Mouse (Mus musculus) olfactory bulb, adult 2 months (tissue): Measurements from ENCODE around the gene Egln2. TPM values are rescaled to one million over a fixed set of nuclear protein-coding genes. Genes with fewer than 3 reads are reported as not detected.
A peak's percentile ranks its signal among the peaks of the same experiment; 100 is the strongest.

Experiments used
- H3K27ac ChIP-seq: fragments of 200-500 bp; 2 replicates; pipeline ENCODE4 v1.5.1; 2012; ENCODE audit warnings: low read depth, low read length; ENCODE audit not compliant: insufficient read depth
- H3K4me1 ChIP-seq: fragments of 200-500 bp; 2 replicates; pipeline ENCODE4 v1.6.1; 2012; ENCODE audit warnings: low read length; ENCODE audit not compliant: control insufficient read depth, insufficient read depth
- H3K4me3 ChIP-seq: fragments of 200-500 bp; 2 replicates; pipeline ENCODE4 v1.5.1; 2012; ENCODE audit warnings: mild to moderate bottlenecking, low read depth, low read length, moderate library complexity; ENCODE audit not compliant: insufficient read depth
- CTCF ChIP-seq: fragments of 200-500 bp; IDR thresholded peaks from 2 replicates; pipeline ENCODE4 v1.5.1; 2012; ENCODE audit warnings: low read depth, mild to moderate bottlenecking, low read length, moderate library complexity; ENCODE audit not compliant: insufficient read depth
- POLR2A ChIP-seq: fragments of 200-500 bp; IDR thresholded peaks from 2 replicates; pipeline ENCODE4 v1.6.1; 2012; ENCODE audit warnings: mild to moderate bottlenecking, low read depth, low read length, moderate library complexity; ENCODE audit not compliant: insufficient read depth
- WGBS: fragments of 180-500 bp; shearing (Covaris S2); methylation state at CpG from one replicate; pipeline ENCODE4 v1.1.7; 2018; 5-methylcytosine and 5-hydroxymethylcytosine counted together
- polyA plus RNA-seq: library from polyadenylated mRNA; stranded (reverse); fragments of >200 nt; gene quantifications from 2 replicates; pipeline ENCODE4 v1.2.4, GENCODE M21; 2012; ENCODE audit warnings: low replicate concordance; ENCODE audit not compliant: missing spikeins, insufficient read depth, insufficient read length

Egln2 gene
- not detected in 2 replicates for polyA plus RNA-seq

DNA sequence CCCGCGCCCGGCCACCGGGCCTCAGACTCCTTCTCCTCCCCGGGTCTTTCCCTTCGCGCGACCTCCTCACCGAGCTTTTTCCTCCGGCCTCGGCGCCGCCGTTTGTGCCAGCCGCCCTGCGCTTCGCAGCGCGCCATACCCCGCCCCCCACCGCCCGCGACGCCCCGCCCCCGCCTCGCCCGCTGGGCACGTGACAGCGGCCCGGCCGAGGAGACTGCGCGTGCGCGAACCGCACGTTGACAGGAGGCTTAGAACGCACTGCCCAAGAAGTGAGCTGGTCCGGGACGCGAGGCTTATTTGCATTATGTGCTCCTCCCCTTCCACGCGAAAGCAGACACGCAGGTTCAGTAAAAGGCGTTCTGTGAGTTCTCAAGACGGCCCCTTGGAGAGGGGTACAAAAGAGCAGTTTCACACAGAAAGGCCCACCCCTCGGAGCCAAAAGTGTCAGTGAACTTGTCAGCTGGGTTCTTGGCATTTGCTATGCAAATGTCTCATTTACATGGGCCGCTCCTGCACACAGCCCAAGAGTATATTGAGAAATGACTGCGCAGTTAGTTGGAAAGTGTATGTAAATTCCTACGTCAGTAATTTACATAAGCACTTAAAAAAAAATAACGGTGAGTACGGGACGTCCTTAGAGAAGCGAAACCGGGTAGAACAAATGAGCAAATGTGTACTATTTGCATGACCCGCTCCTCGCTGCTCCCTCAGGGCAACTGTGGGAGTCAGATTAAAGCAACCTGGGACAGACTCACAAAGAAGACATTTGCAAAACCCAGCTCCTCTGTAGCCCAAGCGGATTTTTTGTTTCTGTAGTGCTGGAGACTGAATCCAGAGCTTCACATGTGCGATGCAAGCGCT is at the start of gene Egln2:
Gene Egln2 (minus strand): TSS at position 189 of the 861 bp plus-strand sequence.
- Histone ChIP-seq H3K27ac (peak within 1 kb of the TSS; percentile 95), H3K4me1 (peaks cover 40% of the 10 kb centered on the region), H3K4me3 (peak within 1 kb of the TSS; percentile 96)
- peak; percentile 67; the same call in 1 of the 2 replicates for TF ChIP-seq POLR2A
- no peak for TF ChIP-seq CTCF
- under 1% methylated on average over 61 of the region's 61 CpGs for WGBS

DNA sequence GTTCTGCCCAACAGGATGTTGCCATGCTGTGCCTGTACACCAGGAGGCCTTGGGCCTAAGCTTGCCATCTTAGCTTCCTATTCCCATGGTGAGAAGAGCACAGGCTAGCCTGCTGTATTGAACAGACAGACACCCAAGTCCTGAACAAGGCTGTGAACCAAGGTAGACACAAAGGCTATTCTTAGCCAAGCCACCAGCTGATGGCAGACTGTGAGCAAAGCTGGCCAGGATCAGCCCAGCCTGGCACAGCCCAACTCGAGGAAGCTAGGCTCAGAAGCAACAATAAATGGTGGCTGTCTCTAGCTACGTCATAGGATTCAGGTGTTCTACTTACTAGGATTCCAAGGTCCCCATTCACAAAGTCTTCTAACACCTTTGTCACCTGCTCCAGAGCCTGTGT is 46.0 kb upstream of the Egln2 start:
- Histone ChIP-seq H3K4me3 (no peak overlapping the region), H3K27ac (no peak overlapping the region), H3K4me1 (no peaks in the 10 kb centered on the region)
- 70% methylated on average over 2 of the region's 2 CpGs for WGBS
- TF ChIP-seq POLR2A (no peak), CTCF (no peak)

DNA sequence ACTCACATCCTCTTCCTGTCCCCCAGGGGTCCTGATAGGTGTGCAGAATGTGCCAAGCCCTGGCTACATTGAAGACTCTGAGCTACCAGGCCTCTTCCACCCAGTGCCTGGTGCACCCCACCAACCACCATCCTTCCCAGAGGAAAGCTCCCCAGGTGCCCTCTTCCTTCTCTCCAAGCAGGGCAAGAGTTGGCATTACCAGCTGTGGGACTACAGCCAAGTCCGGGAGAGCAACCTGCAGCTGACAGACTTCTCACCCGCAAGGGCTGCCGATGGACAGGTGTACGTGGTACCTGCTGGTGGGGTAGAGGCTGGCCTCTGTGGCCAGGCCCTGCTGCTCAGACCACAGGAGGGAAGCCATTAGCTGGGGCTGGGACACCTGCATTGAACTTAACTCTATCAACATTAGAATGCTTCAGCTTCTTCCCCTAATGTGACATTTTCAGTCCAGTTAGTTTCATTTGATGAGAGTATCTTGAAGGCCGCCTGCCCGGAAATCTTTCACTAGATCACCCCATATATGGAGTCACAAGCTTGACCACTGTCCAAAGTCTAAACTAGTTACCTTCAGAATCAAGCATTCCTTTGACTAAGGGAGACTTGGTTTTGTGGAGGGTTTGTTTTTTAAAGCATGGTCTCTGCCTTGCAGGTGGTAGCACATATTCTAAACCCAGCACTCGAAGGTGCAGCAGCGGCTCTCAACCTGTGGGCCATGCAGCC is 37.3 kb upstream of the Egln2 start:
- H3K27ac ChIP-seq = no peak overlapping the region
- TF ChIP-seq CTCF = no peak
- no peak for TF ChIP-seq POLR2A

DNA sequence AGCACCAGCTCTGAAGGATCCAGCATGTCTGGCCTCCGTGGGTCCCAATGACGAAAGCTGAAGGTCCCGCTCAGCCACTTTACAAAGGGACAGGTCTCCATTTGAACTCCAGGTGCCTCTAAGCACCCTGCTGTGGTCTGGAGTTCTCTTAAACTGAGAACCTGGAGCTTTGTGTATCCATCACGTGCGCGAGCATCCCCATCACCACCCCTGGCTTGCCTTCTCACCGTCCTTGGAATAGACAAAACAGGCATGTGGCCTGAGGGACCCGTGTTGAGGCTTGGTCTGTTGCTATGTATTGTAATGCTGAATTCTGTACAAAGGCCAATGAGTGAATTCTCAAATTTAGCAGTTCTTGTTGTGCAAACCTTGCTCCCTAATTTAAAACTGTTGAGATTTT is 32.2 kb upstream of the Egln2 start:
- no peak for TF ChIP-seq POLR2A
- no peak for TF ChIP-seq CTCF
- Histone ChIP-seq H3K4me3 (no peak overlapping the region), H3K4me1 (peaks cover 5% of the 10 kb centered on the region), H3K27ac (no peak overlapping the region)
- WGBS = 93% methylated on average over 8 of the region's 8 CpGs

More for the DNA sequence above, 37.3 kb upstream of the Egln2 start:
- WGBS = 97% methylated on average over 8 of the region's 8 CpGs
- no peak overlapping the region for H3K4me3 ChIP-seq
- H3K4me1 ChIP-seq = no peaks in the 10 kb centered on the region

DNA sequence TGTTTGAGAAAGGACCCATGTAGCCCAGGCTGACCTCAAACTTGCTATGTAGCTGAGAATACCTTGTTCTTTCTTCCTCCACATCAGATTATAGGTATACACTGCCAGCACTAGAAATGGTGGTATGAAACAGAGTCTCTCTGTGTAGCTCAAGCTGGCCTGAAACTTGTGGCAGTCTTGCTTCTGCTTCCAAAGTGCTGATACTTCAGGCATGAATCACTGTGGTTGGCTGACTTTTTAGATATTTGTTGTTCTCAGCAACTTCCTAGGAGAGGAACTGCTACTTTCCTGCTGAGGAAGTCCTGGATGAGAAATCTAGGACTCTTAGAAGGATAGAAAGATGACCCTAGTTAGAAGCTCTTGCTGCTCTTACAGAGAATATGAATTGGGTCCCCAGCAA is 31.8 kb upstream of the Egln2 start:
- Histone ChIP-seq H3K4me3 (no peak overlapping the region), H3K4me1 (peaks cover 9% of the 10 kb centered on the region), H3K27ac (no peak overlapping the region)
- TF ChIP-seq POLR2A = no peak
- TF ChIP-seq CTCF = no peak

DNA sequence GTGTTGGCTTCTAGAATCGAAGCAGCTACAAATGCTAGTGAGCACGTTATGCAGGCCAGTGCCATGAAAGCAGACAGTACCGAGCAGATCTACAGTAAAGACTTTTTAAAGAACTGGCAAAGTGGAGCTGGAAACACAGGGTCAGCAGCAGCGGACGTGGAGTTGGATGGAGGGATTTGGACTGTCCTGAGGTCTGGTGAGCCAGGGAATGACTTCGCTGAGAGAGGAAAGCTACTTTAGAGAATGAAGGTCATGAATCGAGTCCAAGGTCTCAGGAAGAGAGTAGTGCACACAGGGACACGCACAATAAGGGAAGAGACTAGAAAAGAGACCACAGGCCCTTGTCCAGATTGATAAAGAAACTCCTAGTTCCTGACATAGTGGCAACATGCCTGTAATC is 31.0 kb upstream of the Egln2 start:
- WGBS = 92% methylated on average over 8 of the region's 8 CpGs
- Histone ChIP-seq H3K4me3 (no peak overlapping the region), H3K27ac (no peak overlapping the region), H3K4me1 (peaks cover 9% of the 10 kb centered on the region)
- TF ChIP-seq POLR2A (no peak), CTCF (no peak)

DNA sequence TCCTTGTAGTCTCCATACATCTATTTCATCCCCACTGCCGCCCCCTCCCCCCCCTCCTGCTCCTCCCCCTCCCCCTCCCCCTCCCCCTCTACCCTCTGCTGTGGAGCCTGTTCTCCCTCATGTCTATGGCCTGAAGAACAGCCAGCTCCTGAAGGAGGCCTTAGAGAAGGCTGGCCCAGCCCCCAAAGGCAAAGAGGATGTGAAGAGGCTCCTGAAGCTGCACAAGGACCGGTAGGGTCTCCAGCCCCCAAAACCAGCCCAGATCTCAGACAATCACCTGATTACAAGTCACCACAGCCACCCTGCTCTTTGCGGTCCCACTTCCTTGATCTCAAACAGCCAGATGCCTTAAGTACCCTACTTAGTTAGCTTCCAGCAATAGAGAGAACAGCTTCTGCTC is 30.5 kb upstream of the Egln2 start:
- Histone ChIP-seq H3K4me1 (peaks cover 9% of the 10 kb centered on the region), H3K4me3 (no peak overlapping the region), H3K27ac (no peak overlapping the region)
- TF ChIP-seq CTCF = no peak
- TF ChIP-seq POLR2A = no peak
- WGBS = 89% methylated on average over 3 of the region's 3 CpGs

DNA sequence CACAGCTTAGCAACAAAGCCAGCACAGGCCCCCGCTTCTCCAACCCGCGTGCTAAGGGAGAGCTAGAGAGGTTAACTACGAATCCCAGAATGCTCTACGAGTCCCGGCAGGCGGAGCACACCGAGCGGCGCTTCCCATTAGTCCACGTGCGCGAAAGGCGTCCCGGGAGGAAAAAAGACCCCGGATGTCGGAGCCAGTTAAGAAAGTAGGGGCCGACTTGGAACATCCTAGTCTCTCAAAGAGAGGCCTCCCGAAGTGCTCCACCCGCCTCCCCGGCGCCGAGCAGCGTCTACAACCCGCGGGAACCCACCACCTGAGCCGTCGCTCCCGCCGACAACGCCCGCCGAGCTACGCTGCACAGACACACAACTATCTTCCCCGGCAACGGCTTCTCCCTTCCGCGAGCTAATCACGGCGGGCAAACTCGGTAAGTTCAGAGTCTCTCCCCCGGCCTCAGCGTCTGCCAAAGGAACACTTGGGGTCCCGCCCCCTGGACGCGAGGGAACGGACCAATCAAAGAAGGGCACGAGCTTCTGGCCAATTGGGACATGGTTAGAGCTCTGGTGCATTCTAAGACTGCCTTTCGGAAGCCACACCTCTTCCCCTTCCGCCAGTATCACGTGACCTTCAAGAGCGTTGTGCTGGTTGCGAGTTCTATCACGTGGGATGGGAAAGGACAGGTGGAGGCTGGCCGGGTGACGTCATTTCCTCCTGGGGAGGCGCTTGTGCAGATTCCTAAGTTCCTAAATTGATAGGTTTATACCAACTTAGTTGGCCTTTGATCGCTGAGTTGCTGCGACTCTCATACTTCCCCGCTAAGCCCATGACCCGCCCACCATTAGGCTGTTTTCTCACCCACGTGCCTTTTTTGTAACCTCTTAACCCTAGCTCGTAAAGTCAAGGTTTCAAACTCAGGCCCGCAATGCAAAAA is 29.3 kb upstream of the Egln2 start, which contains the start of the genes BC024978 and Snrpa:
Gene BC024978 (plus strand): TSS at position 101 of the 931 bp plus-strand sequence.
Gene Snrpa (minus strand): TSS at position 591 of the 931 bp plus-strand sequence.
- 1% methylated on average over 64 of the region's 64 CpGs for WGBS
- Histone ChIP-seq H3K4me3 (peak within 1 kb of the TSS; percentile 97), H3K27ac (peak within 1 kb of the TSS; percentile 93), H3K4me1 (peaks cover 9% of the 10 kb centered on the region)
- 0 out of 2 replicates have a peak, but pooled peaks have one; percentile 7 for TF ChIP-seq POLR2A
- no peak for TF ChIP-seq CTCF
